Mouse (Mus musculus): Measurements from ENCODE around the gene 1700010I14Rik. TPM values are rescaled to one million over a fixed set of nuclear protein-coding genes. Genes with fewer than 3 reads are reported as not detected.

1700010I14Rik gene
- polyA plus RNA-seq, 2 experiments: 0.55 to 0.79 TPM

GRCm38 (mm10) chr17:9059360-9059932, 71.3 kb downstream of the 1700010I14Rik start:
- Histone ChIP-seq H3K4me2 (ENCODE audit: low read depth) (no peak overlapping the region), H3K4me3 (ENCODE audit: insufficient read depth in 1 of 2, low read depth in 2 of 2, low read length in 2 of 2) (no peak overlapping the region), H3K9me3 (ENCODE audit: control insufficient read depth, low read length) (no peaks in the 10 kb centered on the region), H3K9ac (replicated peaks) (no peak overlapping the region), H3K27ac (no peak overlapping the region), H3K36me3 (replicated peaks; ENCODE audit: control insufficient read depth, insufficient read depth, low read depth) (no peaks in the 10 kb centered on the region), H3K4me1 (replicated peaks; ENCODE audit: control insufficient read depth in 2 of 2, insufficient read depth in 2 of 2, low read length in 1 of 2) (no peaks in the 10 kb centered on the region), H3K27me3 (ENCODE audit: control insufficient read depth, insufficient read depth, low read length) (no peaks in the 10 kb centered on the region)
- no peak for TF ChIP-seq CTCF (IDR thresholded peaks at IDR 0.05; ENCODE audit: low read depth)
- no peak for TF ChIP-seq EP300 (IDR thresholded peaks at IDR 0.05; ENCODE audit: low read depth)
- DNase-seq (ENCODE audit: low read depth in 3 of 3, low spot score in 3 of 3): no peak
- 55% methylated on average over 8 of the region's 8 CpGs for WGBS (ENCODE audit: insufficient replicate concordance)
- no peak for ATAC-seq (ENCODE audit: insufficient read depth)

Data from liver, embryonic 14.5 days (tissue).